Mouse (Mus musculus): ENCODE measurements around the gene Zbtb48.

Zbtb48 gene

GRCm38 (mm10) chr4:152001335-152001734 lies 26.1 kb downstream of the Zbtb48 start:
- DNase-seq (ENCODE audit: low spot score in 2 of 2): no peak

GRCm38 (mm10) chr4:152000906-152001305 lies 26.6 kb downstream of the Zbtb48 start:
- no peak for DNase-seq (ENCODE audit: low spot score in 2 of 2)

GRCm38 (mm10) chr4:151999481-151999880 lies 28.0 kb downstream of the Zbtb48 start:
- DNase-seq (ENCODE audit: low spot score in 2 of 2): no peak

GRCm38 (mm10) chr4:151997701-151998100 lies 29.8 kb downstream of the Zbtb48 start:
- no peak for DNase-seq (ENCODE audit: low spot score in 2 of 2)

DNA sequence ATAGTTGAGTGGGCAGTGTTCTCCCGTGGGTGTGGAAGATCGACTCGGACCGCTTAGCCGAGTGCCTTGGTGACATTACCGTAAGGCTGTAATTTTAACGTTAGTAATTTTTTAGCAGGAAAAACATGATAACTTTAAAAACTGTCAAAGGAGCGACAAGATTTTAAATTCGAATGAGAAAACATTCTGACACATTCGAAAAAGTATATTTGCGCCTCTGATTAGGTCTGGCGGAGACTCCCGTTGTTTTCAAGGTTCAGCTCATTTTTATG lies 30.6 kb downstream of the Zbtb48 start:
- DNase-seq (ENCODE audit: low spot score in 2 of 2): no peak

GRCm38 (mm10) chr4:151996173-151996950 lies 31.1 kb downstream of the Zbtb48 start, which contains the start of gene Phf13:
Gene Phf13, minus strand, starts transcription at chr4:151996258.
- DNase-seq (ENCODE audit: low spot score in 2 of 2): peak; percentile 99

- DNase-seq (ENCODE audit: low spot score in 2 of 2): no peak
Observed at GRCm38 (mm10) chr4:151995371-151996172, 31.9 kb downstream of the Zbtb48 start.

- DNase-seq (ENCODE audit: low spot score in 2 of 2): no peak
Observed at GRCm38 (mm10) chr4:151994228-151995171, 33.0 kb downstream of the Zbtb48 start.

DNA sequence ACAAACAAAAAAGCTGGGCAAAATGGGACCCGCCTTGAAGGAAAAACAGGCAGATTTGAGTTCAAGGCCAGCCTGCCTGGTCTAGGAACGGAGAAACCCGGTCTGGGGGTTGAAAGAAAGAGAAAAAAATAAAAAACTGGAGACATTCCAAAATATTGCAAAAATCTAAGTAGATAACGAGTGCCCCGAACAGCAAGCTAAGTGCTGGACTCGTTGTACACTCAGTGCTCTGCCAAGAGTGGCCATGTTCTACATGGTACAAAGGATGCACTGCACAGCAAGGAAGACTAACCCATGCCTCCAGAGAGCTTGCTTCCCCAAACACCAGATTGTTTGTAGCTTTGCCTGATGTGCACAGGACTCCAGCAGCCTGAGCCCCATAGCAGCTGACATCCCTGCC lies 34.4 kb downstream of the Zbtb48 start:
- no peak for DNase-seq (ENCODE audit: low spot score in 2 of 2)

DNA sequence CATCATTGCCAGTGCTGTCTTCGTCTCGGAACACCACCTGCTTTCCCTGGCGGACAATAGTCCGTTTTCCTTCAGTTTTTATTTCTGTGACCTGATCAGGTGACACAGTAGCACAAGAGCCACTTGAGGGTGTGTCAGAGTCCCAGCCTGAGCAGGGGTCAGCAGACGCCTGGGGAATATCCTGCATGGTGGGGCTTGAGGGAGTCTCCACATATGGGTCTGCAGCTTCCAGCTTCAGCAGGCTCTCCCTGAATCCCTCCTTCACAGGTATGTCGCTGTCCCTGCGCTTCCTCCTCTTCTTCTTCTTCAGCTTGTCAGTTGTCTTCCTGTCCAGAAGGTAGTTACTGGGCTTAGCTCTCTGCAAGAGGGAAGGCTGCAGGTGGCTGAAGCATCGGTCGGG lies 35.4 kb downstream of the Zbtb48 start:
- DNase-seq (ENCODE audit: low spot score in 2 of 2): no peak

- no peak for DNase-seq (ENCODE audit: low spot score in 2 of 2)
Observed at GRCm38 (mm10) chr4:151989110-151989488, 38.4 kb downstream of the Zbtb48 start.

DNA sequence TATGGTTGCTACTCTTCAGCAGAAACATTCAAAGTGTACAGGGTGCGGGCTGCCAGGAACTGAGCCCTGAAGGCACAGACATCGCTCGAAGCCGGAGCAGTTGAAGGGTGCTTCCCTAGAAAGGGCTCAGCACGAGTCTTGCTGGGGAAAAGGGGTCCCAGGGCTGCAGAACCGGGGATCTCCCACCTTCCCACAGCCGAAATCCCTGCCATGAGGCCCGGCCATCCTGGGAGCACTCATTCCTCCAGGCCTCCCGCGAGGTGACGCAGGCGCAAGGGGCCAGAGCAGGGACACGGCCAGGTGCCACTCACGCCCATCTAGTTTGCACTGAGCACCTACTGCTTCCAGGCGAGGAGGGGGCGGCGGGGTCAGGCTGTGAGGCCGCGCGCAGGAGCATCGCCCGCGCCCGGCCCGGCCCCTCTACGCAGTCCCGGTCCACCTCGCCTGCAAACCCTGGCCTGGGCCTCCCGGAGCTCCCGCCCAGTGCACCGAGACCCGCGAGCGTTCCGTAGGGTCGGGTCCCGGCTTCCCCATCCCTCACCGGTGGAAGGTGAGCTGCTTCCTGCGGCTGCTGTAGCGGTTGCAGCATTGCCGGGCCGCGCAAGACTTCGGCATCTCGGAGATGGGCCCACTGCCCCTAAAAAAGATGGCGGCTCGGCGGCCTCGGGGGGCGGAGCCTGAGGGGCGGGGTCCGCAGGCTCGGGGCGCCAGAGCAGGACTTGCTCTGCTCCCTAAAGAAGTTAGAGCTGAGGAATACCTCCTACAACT lies 38.9 kb downstream of the Zbtb48 start, which contains the start of gene Thap3:
TSS of gene Thap3 (minus strand) at position 656 of the 768 bp plus-strand sequence.
- peak; percentile 79 to 82 for DNase-seq (ENCODE audit: low spot score in 2 of 2)

DNA sequence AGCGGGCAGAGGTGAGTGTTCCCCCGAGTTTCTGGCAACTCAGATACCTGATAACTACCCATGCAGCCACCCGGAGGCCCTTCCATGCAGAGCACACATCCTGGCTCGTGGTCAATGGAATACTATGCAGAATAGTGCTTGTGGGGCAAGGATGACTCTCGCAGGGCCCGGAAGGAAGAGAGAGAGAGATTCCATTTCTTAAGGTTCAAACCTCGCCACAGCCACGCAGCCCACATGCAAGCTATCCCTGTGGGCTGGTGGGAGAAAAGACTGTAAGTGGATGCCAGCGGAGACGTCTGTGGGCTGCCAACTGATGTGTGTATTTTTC lies 39.5 kb downstream of the Zbtb48 start:
- DNase-seq (ENCODE audit: low spot score in 2 of 2): no peak

DNA sequence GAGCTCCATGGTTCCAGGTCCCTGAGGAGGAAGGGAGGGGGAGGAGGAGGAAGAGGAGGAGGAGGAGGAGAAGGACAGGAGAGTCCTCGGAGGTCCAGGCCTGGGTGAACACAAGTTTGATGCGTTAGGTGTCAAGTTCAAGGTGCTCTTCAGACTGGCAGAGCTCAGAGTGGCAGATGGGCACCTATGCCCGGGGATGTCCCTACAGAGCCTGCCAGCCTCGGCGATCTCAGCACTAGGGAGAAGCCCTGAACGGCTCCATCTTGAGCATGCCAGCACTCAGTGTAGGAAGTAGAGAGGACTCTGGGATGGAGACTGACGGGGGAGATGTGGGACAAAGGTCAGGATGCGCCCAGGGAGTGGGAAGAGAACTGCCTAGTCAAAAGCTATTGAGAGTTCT lies 40.8 kb downstream of the Zbtb48 start:
- DNase-seq (ENCODE audit: low spot score in 2 of 2): no peak

GRCm38 (mm10) chr4:151985886-151986285 lies 41.6 kb downstream of the Zbtb48 start:
- DNase-seq (ENCODE audit: low spot score in 2 of 2): no peak

GRCm38 (mm10) chr4:151983560-151983959 lies 43.9 kb downstream of the Zbtb48 start:
- DNase-seq (ENCODE audit: low spot score in 2 of 2): no peak

- DNase-seq (ENCODE audit: low spot score in 2 of 2): no peak
Observed at GRCm38 (mm10) chr4:151983043-151983442, 44.4 kb downstream of the Zbtb48 start.

DNA sequence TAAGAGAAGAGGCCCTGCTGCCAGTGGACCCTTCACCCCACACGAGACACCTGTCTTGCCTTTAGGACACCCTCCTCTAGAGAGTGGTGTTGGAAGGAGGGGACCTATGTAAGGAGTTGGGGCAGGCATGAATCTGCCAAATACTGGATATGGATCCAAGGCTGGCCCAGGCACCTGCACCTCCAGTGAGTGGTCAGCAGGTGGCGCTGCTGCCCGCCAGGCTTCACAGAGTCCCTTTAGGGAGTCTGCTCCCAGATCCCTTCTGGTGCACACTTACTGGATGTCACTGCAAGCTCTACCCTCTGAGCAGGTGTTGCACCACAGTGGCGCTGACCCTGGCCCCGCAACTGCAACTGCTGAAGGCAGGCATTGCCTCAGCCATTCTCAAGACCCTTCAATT lies 46.1 kb downstream of the Zbtb48 start:
- DNase-seq (ENCODE audit: low spot score in 2 of 2): peak; percentile 63 to 83

GRCm38 (mm10) chr4:151980699-151981098 lies 46.8 kb downstream of the Zbtb48 start:
- no peak for DNase-seq (ENCODE audit: low spot score in 2 of 2)

- DNase-seq (ENCODE audit: low spot score in 2 of 2): peak; percentile 73 to 79
Observed at GRCm38 (mm10) chr4:151977748-151978147, 49.7 kb downstream of the Zbtb48 start.

GRCm38 (mm10) chr4:151975441-151975840 lies 52.0 kb downstream of the Zbtb48 start:
- DNase-seq (ENCODE audit: low spot score in 2 of 2): no peak
